Mouse (Mus musculus) stomach, postnatal 0 days (tissue): ENCODE data around the gene Xylt1. TPM values are rescaled to one million over a fixed set of nuclear protein-coding genes. Genes with fewer than 3 reads are reported as not detected.

Experiments
- ATAC-seq: fragments of 200-750 bp; cut with Nextera tagmentation; 2 replicates; pipeline ENCODE4 v1.8.0; 2017; ENCODE audit not compliant: low FRiP score, low TSS enrichment
- DNase-seq: peaks from one replicate; pipeline ENCODE4 v3.0.0-alpha.2; 2016; ENCODE audit warnings: low spot score
- H3K27ac ChIP-seq: fragments of 300-500 bp; sonication (generic); replicated peaks from 2 replicates; pipeline ENCODE4 v1.5.1; 2014; ENCODE audit warnings: mild to moderate bottlenecking, control low read depth
- H3K27me3 ChIP-seq: fragments of 300-500 bp; sonication (generic); 2 replicates; pipeline ENCODE4 v1.6.1; 2014; ENCODE audit warnings: low read length; ENCODE audit not compliant: control insufficient read depth, insufficient read depth
- H3K36me3 ChIP-seq: fragments of 300-500 bp; sonication (generic); 2 replicates; pipeline ENCODE4 v1.6.1; 2014; ENCODE audit warnings: low read length, mixed read lengths; ENCODE audit not compliant: control insufficient read depth, insufficient read depth
- H3K4me1 ChIP-seq: fragments of 300-500 bp; sonication (generic); replicated peaks from 2 replicates; pipeline ENCODE4 v1.6.1; 2014; ENCODE audit warnings: antibody characterized with exemption; ENCODE audit not compliant: control insufficient read depth, insufficient read depth
- H3K4me2 ChIP-seq: fragments of 300-500 bp; sonication (generic); replicated peaks from 2 replicates; pipeline ENCODE4 v1.6.1; 2014; ENCODE audit warnings: low read depth, mild to moderate bottlenecking, control low read depth, moderate library complexity
- H3K4me3 ChIP-seq: fragments of 300-500 bp; sonication (generic); 2 replicates; pipeline ENCODE4 v1.5.1; 2014; ENCODE audit warnings: low read depth, low read length, control low read depth
- H3K9ac ChIP-seq: fragments of 300-500 bp; sonication (generic); 2 replicates; pipeline ENCODE4 v1.6.1; 2014; ENCODE audit warnings: mild to moderate bottlenecking, low read length, control low read depth, mixed read lengths
- H3K9me3 ChIP-seq: fragments of 300-500 bp; sonication (generic); 2 replicates; pipeline ENCODE4 v1.6.1; 2016; ENCODE audit warnings: low read length; ENCODE audit not compliant: control insufficient read depth
- CTCF ChIP-seq: IDR thresholded peaks from 2 replicates; pipeline ENCODE4 v1.5.1; 2016; ENCODE audit warnings: antibody characterized with exemption, low read depth, mild to moderate bottlenecking, moderate library complexity
- EP300 ChIP-seq: optimal IDR thresholded peaks from 2 replicates; pipeline ENCODE3; 2016; ENCODE audit warnings: antibody characterized with exemption
- WGBS: fragments of 180-500 bp; shearing (Covaris S2); extraction: QIAGEN DNeasy Blood & Tissue Kit; methylation state at CpG from one replicate; pipeline ENCODE4 v1.1.7; 2014; 5-methylcytosine and 5-hydroxymethylcytosine counted together
- polyA plus RNA-seq: library from polyadenylated mRNA; unstranded; fragments of >200 nt; fragmentation: Nextera tagmentation; extraction: Ambion mirVana; gene quantifications from 2 replicates; pipeline ENCODE4 v1.2.1, GENCODE M21; 2015

The Xylt1 gene
- polyA plus RNA-seq, 1 experiment from 2014 or later: 0.36 TPM

DNA sequence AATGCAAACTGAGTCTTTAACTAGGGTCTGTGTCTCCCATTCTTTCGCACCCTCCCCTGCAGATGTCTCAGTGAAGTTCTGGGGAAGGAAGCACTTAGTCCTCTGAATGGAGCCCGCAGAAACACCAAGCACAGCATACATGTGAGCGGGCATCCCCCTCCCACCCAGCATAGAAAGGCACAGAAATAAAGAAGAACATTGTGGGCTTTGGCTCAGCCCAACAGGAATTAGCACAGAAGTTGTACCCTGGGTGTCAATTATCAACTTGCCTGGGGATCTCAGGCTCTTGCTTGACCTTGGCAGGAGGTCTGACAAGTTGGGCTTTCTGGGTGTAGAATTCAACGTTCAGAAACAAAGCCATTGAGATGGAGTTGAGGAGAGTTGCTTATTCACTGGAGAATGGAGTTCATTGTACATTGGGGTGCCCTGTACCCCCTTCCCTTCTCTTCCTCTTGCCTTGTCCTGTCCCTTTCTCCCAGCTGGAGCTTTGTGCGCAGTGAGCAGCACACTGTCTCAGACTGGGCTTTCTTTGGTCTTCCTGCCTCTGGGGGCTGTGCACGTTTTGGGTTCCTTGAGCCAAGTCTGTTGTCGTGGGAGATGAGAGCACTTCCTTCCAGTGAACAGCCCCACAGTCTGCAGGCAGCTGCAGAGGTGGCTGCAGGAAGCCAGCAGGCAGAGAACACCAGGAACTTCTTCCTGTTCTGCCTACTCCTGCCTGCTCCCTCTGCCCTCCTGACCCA is 81.6 kb downstream of the Xylt1 start:
- TF ChIP-seq EP300 (no peak), CTCF (no peak)
- Histone ChIP-seq H3K4me2 (no peak overlapping the region), H3K27ac (no peak overlapping the region), H3K9ac (no peak overlapping the region), H3K36me3 (no peaks in the 10 kb centered on the region), H3K4me3 (no peak overlapping the region), H3K4me1 (no peaks in the 10 kb centered on the region), H3K27me3 (no peaks in the 10 kb centered on the region), H3K9me3 (no peaks in the 10 kb centered on the region)
- WGBS: 51% methylated on average over 7 of the region's 7 CpGs
- ATAC-seq (no peak), DNase-seq (no peak)

- Histone ChIP-seq H3K9me3 (no peaks in the 10 kb centered on the region), H3K36me3 (no peaks in the 10 kb centered on the region), H3K27me3 (no peaks in the 10 kb centered on the region), H3K4me2 (no peak overlapping the region), H3K4me1 (no peaks in the 10 kb centered on the region), H3K27ac (no peak overlapping the region), H3K4me3 (no peak overlapping the region), H3K9ac (no peak overlapping the region)
- TF ChIP-seq CTCF: no peak
- no peak for TF ChIP-seq EP300
- 40% methylated on average over 4 of the region's 4 CpGs for WGBS
- ATAC-seq (no peak), DNase-seq (no peak)
Measured at GRCm38 (mm10) chr7:117464956-117465355, 84.2 kb downstream of the Xylt1 start.

DNA sequence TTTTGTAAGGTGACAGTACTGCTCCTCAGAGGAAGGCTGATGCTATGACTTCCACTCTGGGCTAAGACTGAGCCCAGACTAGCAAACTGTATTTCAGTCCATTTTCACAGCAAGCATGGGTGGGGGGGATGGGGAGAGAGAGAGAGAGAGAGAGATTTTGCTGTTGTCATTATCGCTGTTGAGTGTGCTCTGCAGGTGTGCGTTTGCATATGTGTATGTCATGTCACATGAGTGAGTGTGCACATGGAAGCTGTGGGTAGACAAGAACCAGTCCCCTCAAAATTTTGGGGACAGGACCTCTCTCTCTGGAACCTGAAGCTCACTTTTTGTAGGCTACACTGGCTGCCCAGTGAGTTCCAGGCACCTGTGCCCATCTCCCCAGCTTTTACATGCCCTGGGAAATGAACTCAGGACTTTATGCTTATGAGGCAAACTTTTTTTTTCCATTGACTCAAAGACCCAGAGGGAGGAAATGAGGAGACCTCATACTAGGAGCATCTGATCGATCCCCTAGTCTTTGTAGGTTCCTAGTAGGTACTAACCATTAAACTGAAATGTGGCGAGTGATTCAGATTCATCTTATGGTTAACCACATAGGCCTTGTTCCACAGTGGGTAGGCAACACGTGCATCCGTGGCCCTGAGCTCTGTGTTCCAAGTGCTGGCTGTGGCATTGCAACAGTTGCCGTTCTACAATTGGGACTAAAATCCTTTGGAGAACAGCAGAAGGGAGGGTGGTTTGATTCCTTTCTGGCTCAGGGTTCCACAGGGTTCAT is 85.4 kb downstream of the Xylt1 start:
- no peaks in the 10 kb centered on the region for H3K27me3 ChIP-seq
- no peaks in the 10 kb centered on the region for H3K9me3 ChIP-seq
- WGBS: 92% methylated on average over 7 of the region's 7 CpGs
- no peak overlapping the region for H3K27ac ChIP-seq
- no peak overlapping the region for H3K9ac ChIP-seq
- H3K4me2 ChIP-seq: no peak overlapping the region
- H3K4me3 ChIP-seq: no peak overlapping the region
- H3K4me1 ChIP-seq: no peaks in the 10 kb centered on the region
- DNase-seq (no peak), ATAC-seq (no peak)
- no peaks in the 10 kb centered on the region for H3K36me3 ChIP-seq
- no peak for TF ChIP-seq EP300
- TF ChIP-seq CTCF: no peak

- Histone ChIP-seq H3K4me2 (no peak overlapping the region), H3K27ac (no peak overlapping the region), H3K4me1 (no peaks in the 10 kb centered on the region), H3K36me3 (no peaks in the 10 kb centered on the region), H3K9ac (no peak overlapping the region), H3K27me3 (no peaks in the 10 kb centered on the region), H3K4me3 (no peak overlapping the region), H3K9me3 (no peaks in the 10 kb centered on the region)
- TF ChIP-seq EP300: no peak
- no peak for TF ChIP-seq CTCF
- ATAC-seq: peak; percentile 67; the same call in 1 of the 2 replicates
- peak; percentile 17 for DNase-seq
- WGBS: 26% methylated on average over 3 of the region's 3 CpGs
Measured at GRCm38 (mm10) chr7:117470243-117470802, 89.5 kb downstream of the Xylt1 start.

GRCm38 (mm10) chr7:117472055-117472780 is 91.4 kb downstream of the Xylt1 start:
- ATAC-seq (no peak), DNase-seq (no peak)
- no peak overlapping the region for H3K4me2 ChIP-seq
- TF ChIP-seq CTCF: no peak
- TF ChIP-seq EP300: no peak
- 63% methylated on average over 11 of the region's 11 CpGs for whole genome bisulfite sequencing
- no peak overlapping the region for H3K4me3 ChIP-seq
- H3K36me3 ChIP-seq: no peaks in the 10 kb centered on the region
- no peak overlapping the region for H3K27ac ChIP-seq
- H3K9ac ChIP-seq: no peak overlapping the region
- no peaks in the 10 kb centered on the region for H3K4me1 ChIP-seq
- H3K27me3 ChIP-seq: no peaks in the 10 kb centered on the region
- H3K9me3 ChIP-seq: no peaks in the 10 kb centered on the region
